Mouse (Mus musculus) brown adipose tissue, adult 24 weeks (tissue): ENCODE measurements around the gene Tmem98. TPM values are rescaled to one million over a fixed set of nuclear protein-coding genes. Genes with fewer than 3 reads are reported as not detected.
A peak's percentile ranks its signal among the peaks of the same experiment; 100 is the strongest.

Experiments
- H3K27ac ChIP-seq: fragments of 200-500 bp; replicated peaks from 2 replicates; pipeline ENCODE4 v1.5.1; 2012; ENCODE audit warnings: low read depth, mild to moderate bottlenecking, low read length
- H3K4me1 ChIP-seq: fragments of 200-500 bp; 2 replicates; pipeline ENCODE4 v1.6.1; 2012; ENCODE audit warnings: low read length, mixed read lengths; ENCODE audit not compliant: control insufficient read depth, insufficient read depth, insufficient read length
- H3K4me3 ChIP-seq: fragments of 200-500 bp; 2 replicates; pipeline ENCODE4 v1.5.1; 2012; ENCODE audit warnings: low read depth, mild to moderate bottlenecking, low read length, moderate library complexity; ENCODE audit not compliant: insufficient read depth
- polyA plus RNA-seq: library from polyadenylated mRNA; stranded (reverse); fragments of >200 nt; gene quantifications from 2 replicates; pipeline ENCODE4 v1.2.4, GENCODE M21; 2012; ENCODE audit not compliant: missing spikeins, insufficient read depth, insufficient read length

The Tmem98 gene
- 2.3 and 2.7 TPM in 2 replicates for polyA plus RNA-seq

DNA sequence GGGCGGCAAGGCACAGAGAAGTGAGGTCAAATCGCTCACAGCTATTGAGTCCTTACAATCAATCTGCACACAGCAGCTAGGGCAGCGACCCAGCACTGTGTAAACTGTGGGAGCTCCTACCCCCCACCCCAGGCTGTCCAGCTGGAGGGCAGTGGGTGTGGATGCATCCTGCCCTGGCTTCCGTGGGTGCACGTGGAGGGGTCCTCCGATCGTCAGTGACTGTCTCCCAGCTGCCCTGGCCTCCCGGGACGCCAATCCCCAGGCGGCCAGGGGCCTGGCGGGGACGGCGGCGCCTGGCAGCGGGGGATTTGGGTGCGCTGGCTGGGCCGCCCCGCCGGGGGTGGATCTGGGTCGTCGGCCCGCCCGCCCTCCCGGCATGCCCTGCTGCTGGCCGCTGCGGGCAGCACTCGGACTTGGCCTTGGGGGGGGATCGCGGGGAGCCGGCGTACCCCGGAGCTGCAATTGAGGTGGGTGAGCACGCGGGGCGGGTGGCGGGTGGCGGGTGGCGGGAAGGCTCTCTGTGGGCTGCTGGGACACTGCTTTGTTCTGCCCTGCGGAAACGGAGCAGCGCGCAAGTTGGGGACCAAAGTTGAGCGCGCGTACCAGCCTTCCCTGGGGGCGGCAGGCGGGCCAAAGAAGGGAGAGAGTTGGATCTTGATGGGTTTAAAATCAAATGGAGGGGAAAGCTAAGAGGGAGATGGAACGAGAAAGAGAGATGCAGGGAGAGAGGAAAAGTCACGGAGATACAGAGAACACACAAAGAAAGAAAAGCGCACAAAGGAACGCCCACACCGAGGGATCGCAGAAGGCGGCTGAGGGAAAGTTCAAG is at the start of gene Tmem98:
Gene Tmem98 (plus strand): TSS at position 183 of the 829 bp plus-strand sequence.
- peak within 1 kb of the TSS; percentile 87 for H3K4me3 ChIP-seq
- H3K27ac ChIP-seq, result no peak within 1 kb of the TSS
- H3K4me1 ChIP-seq, result no peaks in the 10 kb centered on the region

DNA sequence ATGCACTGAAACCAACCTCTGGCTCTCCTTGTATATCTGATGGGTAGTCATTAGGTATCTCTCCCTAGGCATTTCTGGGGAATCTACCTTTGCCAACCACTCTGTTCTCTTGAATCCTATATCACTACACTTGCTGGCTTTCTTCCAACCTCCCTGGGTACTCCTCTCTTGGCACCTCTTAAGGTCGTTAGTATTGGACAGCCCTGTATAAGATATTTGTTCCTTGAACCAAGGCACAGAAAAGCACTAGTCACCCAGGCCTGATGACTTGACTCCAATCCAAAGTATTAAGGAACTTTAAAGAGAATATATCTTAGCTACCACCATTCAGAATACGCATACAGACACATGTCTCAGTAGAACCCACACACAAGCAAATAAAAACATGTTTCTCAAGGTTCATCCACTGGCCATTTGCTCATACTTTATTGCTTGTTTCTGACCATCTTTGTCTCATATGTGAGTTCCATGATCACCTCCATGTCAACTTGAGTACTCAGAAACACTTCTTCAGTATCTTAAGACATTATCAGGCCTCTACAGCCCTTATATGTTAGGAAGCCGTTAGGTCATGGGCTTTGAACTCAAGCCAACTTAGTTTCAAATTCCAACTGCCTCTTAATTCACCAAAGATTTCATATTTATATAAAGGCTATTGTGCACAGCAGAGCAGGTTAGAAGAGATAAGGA is 48.5 kb upstream of the Tmem98 start:
- Histone ChIP-seq H3K4me1 (peaks cover 4% of the 10 kb centered on the region), H3K4me3 (no peak overlapping the region), H3K27ac (no peak overlapping the region)

DNA sequence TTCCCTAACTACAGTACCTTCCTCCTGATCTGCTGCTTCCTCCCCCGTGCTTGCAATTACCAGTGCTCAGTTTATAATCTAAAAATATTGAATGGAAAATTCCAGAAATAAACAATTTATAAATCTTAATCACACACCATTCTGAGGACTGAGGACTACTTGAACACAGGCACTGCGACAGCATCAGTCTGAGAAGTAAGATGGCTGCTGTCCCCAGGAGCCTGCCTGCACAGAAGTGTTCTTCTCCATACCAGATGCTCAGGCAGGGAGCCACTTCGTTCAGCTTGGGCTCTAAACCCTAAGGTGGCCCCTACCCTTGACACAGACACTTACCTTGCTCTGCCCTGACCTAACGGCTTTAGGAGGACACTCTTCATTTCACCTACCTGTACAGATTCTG is 47.9 kb upstream of the Tmem98 start:
- H3K27ac ChIP-seq, result no peak overlapping the region
- peaks cover 7% of the 10 kb centered on the region for H3K4me1 ChIP-seq
- no peak overlapping the region for H3K4me3 ChIP-seq

DNA sequence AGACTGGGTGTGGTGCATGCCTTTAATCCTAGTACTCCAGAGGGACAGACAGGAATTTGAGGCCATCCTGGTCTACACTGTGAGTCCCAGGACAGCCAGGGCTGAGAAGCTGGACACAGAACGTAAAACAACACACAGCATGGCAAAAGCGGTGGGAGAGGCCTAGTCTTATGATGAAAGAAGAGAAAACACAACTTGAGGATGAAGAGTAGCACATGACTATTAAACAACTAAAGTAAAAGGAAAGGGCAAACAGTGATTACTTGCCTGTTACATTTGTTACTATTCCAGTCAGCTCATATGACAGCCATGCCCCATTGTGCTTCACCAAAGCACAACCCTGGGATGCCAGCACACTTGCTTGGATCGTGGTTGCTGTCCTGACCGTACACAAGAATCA is 43.9 kb upstream of the Tmem98 start:
- H3K4me3 ChIP-seq, result no peak overlapping the region
- H3K27ac ChIP-seq, result no peak overlapping the region

DNA sequence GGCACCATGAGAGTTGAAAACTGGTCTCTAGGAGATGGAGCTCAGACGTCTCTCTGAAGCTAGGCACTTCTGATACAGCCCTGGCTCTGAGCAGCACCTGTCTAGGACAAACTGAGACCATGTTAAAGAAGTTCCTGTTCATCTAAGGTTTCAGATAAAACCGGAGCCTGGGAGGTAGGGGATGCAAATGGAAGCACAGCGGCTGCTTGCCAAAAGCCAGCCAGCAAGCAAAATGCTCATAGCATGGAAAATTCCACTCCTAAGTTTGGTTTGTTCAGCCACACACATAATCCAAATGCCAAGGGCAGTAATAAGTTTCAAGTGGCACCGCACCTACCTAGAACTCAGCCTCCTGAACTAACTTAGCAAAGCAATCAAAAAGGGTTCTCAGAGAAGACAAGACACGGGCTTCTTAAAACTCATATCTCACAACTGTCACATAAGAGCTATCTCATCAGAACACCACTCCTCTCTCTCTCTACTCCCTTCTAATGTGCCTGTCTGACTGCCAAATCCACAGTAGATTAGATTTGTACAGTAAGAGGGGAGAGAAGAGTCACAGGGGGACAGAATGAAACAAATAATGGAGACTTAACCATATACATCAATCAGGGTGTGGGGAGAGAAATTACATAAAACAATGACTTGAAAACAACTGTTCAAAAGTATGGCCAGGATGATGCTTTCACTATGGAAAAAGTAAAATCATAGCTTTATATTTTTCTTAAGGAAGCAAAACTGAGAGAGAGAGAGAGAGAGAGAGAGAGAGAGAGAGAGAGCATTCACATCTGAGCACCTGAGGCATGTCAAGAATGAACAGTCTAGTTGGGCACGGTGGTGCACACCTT is 43.3 kb upstream of the Tmem98 start:
- peaks cover 17% of the 10 kb centered on the region for H3K4me1 ChIP-seq
- no peak overlapping the region for H3K27ac ChIP-seq
- no peak overlapping the region for H3K4me3 ChIP-seq

More for the DNA sequence above, 43.9 kb upstream of the Tmem98 start:
- peaks cover 13% of the 10 kb centered on the region for H3K4me1 ChIP-seq

DNA sequence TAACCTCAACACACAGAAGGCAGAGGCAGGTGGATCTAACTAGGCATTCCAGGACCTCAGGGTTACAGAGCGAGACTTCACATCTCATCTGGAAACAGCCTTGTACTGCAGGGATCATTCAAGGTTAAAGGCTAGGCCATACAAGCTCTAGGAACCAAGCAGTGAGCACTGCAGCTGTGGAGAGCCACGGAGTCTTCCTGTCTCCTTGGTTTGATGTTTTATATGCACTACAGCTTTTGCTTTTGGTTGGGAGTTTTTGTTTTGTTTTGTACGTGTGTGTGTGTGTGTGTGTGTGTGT is 42.7 kb upstream of the Tmem98 start:
- no peak overlapping the region for H3K27ac ChIP-seq
- no peak overlapping the region for H3K4me3 ChIP-seq
- H3K4me1 ChIP-seq, result peaks cover 16% of the 10 kb centered on the region; the same call in 1 of the 2 replicates

DNA sequence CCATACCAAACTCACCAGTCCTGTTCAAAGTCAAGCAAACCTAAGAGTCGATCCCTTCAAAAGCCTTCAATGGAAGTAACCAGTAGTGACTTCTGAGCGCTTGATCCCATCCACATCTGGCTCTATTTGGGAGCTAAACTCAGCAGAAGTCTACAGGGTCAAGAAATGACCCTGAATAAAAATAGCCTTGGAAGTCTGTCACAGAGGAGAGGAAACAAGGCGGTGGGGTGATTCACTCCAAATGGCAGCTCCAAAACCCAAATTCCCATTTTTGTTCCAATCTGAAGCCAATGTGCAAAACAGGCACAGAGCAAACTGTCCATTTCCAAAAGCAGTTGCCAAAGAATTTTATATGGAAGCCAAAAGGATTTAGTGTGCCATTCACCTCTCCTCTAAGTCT is 38.8 kb upstream of the Tmem98 start:
- no peak overlapping the region for H3K4me3 ChIP-seq
- peaks cover 20% of the 10 kb centered on the region; the same call in 1 of the 2 replicates for H3K4me1 ChIP-seq
- no peak overlapping the region; the same call in 1 of the 2 replicates for H3K27ac ChIP-seq

DNA sequence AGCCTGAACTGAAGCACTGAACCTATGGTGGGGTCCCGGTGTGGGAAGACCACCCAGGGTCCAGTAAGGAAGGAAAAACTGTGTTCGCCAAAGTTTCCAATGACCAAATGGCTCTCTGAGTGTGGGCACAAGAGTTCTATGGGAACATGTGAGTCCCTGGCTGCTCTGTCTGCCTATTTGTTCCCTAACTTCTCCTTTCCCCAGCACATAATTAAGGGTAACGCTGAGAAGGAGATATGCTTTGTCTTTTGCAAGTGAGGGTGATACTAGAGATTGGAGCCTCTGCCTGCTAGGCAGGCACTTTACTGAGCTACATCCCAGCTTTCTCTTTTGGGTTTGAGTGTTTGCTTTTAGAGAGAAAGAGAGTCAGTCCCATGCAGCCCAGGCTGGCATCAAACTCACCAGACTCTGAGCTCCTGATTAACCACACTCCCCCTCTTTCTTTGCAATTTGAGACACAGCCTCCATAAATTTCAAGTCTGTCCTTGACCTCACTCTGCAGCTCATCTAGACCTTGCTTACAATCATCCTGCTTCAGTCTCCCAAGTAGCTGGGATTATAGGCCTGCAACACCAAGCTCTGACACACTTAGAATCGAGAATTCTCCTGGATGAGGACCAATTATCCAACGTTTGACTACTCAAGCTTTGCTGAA is 38.3 kb upstream of the Tmem98 start:
- no peak overlapping the region; the same call in 1 of the 2 replicates for H3K27ac ChIP-seq

DNA sequence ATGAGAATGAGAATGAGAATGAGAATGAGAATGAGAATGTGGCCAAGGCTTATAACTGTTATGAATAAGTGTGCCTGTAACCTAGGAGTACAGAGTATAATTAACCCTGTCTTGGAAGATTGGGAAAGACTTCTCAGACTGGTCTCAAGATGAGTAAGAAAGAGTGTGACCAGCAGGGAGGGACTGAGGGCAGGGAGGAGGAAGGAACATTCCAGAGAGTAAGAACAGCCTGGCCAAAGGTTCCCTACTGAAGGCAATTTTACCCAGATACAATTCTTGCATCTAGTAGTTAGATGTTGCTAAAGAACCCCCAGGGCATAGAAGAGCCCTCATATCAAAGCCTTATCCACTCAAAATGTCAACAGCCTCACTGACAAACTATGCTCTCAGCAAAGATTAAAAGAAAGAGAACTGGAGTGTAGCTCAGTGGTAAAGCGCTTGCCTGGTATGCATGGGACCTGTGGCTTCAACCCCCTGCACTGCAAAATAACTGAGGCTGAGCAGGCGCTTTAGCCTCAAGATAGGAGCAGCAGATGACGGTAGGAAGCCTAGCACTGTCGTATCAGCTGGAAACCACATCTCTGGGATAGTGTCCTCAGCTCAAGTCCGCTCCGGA is 37.3 kb upstream of the Tmem98 start:
- no peak overlapping the region for H3K4me3 ChIP-seq
- H3K27ac ChIP-seq, result no peak overlapping the region
- peaks cover 17% of the 10 kb centered on the region; the same call in 1 of the 2 replicates for H3K4me1 ChIP-seq

More for the DNA sequence above, 38.3 kb upstream of the Tmem98 start:
- Histone ChIP-seq H3K4me1 (peaks cover 17% of the 10 kb centered on the region; the same call in 1 of the 2 replicates), H3K4me3 (no peak overlapping the region)

DNA sequence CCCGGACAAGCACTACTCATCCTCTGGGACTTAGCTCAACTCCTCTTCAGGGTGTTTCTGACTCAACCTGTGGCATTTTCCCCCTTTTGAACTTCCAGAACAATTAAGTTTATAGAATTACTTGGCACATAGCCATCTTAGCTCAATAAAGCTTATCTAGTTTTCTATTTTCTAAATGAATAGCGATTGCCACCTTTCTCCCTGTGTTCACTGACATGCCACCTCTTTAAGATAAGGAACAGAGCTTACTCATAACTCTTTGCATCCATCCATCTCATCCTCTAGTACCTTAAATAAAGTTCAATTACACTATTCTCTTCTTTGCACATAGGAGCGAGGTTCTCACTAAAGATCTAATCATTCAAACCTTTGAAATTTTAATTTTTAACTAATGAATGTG is 34.4 kb upstream of the Tmem98 start:
- no peak overlapping the region for H3K4me3 ChIP-seq
- no peak overlapping the region for H3K27ac ChIP-seq
- H3K4me1 ChIP-seq, result peaks cover 16% of the 10 kb centered on the region

DNA sequence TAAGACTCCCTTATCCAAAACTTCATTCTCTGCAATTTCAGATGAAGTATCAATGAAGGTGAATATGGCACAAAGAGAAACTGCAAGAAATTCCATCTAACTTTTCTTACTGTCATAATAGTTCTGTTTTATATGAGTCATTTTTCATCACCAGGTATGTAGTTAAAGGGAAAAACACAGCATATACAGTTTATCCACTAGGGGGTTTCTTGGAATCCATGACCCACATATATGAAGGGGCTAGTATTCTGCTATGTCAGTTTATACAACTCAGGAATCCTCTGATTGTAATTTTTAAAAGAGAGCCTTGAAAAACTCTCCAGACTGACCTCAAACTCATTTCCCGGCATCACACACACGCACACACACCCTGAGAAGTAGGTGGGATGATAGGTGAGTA is 32.3 kb upstream of the Tmem98 start:
- Histone ChIP-seq H3K4me1 (peaks cover 7% of the 10 kb centered on the region), H3K27ac (no peak overlapping the region), H3K4me3 (peak overlapping the region; percentile 29)

DNA sequence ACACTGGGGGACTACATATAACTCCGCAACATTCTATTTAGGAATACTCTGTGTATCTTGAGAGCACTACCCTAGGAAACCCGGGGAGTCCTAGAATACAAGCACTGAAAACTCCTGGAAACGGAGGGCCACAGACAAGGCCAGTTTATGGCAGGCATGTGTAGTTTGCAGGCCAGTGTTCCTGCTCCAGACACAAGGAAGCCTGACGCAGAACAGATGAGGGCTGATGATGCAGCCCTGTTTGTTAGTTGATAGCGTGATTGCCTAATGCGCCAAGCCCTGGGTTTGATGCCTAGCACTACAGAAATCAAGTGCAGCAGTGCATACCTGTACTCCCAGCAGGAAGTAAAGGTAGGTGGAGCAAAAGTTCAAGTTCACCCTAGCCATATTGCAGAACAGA is 31.8 kb upstream of the Tmem98 start:
- Histone ChIP-seq H3K4me1 (peaks cover 7% of the 10 kb centered on the region), H3K27ac (no peak overlapping the region), H3K4me3 (peak overlapping the region; percentile 29)

DNA sequence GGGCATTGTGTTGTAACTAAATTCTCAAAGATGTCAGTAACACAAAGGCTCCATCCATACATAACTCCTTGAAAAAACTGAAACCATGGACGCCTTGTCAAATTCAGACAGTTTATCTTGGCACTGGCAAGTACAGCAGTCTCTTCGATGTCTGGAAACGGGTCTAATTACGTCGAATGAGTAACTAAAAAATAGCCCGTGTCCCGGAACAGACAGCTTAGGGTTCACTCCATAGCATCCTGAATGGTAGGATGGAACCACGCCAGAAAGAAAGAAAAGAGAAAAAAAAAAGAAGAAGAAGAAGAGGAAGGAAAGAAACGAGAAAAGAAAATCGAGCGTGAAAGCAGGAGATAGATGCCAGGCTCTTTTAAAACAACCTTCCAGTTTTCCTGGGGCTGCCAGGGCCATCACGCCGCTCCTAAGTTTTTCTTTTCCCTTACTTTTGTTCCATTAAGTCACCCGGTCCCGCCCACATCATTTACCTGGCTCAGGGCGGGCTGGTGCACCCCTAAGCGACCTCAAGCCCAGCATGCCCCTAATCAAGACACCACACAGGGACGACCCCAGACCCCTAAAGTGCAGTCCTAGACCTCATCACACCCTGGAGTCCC is 31.0 kb upstream of the Tmem98 start:
- peak overlapping the region; percentile 93 for H3K4me3 ChIP-seq
- peaks cover 7% of the 10 kb centered on the region for H3K4me1 ChIP-seq
- H3K27ac ChIP-seq, result peak overlapping the region; percentile 76
